Mouse (Mus musculus) neutrophil, adult 5-6 weeks (primary cell): ENCODE data around the gene Pip4k2c. TPM values are rescaled to one million over a fixed set of nuclear protein-coding genes. Genes with fewer than 3 reads are reported as not detected.

ENCODE experiments used
- ATAC-seq: fragments of 151-379, 151-347 bp; 2 replicates; pipeline ENCODE4 v1.8.0; 2017; ENCODE audit warnings: mild to moderate bottlenecking, moderate TSS enrichment; ENCODE audit not compliant: insufficient number of reproducible peaks, poor library complexity, low FRiP score, severe bottlenecking; ENCODE audit errors: extremely low read depth
- total RNA-seq: library from RNA; stranded (forward); fragments of 200-1000 nt; gene quantifications from 2 replicates; pipeline ENCODE4 v1.2.3, GENCODE M21; 2017

Gene Pip4k2c
- total RNA-seq, 1 experiment from 2014 or later = 36.5 TPM

DNA sequence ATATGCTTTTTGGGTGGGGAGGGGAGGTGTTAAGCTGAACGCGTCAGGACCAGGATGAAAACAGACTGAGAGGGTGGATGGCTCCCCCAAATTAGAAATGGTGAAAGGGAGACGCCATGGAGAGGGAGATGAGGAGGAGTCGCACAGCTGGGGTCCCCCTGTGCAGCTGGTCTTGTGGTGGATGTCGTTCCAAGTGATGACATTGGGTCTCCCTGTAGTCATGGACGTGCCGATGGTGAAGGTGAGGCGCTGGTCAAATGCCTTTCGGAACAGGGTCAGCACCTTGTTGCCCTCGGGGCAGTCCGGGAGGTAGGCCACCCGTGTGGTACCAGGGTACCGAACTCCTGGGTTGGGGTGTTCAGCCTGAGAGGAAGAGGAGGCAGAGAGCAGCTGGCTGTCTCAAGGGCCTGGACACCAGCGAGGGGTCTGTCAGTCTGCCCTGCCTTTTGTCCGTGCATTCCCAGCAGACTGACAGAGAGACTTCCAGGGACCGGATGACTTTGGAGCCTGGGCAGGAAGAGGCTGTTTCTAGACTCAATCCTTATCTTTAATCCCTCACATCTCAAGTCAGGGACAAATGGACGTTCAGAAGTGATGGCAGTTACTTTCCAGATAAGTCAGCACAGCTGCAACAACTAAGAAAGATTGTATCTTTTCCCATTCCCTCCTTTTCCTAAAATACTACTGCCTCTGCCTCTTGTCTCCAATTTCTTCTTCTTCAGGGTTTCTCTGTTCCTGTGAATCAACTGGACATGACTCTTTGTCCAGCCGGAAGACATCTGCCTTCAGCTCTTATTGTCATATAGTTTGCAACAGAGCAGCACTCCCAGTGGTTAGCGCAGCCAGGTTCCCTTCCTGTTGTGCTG, 20.0 kb downstream of the Pip4k2c start:
- ATAC-seq = no peak

DNA sequence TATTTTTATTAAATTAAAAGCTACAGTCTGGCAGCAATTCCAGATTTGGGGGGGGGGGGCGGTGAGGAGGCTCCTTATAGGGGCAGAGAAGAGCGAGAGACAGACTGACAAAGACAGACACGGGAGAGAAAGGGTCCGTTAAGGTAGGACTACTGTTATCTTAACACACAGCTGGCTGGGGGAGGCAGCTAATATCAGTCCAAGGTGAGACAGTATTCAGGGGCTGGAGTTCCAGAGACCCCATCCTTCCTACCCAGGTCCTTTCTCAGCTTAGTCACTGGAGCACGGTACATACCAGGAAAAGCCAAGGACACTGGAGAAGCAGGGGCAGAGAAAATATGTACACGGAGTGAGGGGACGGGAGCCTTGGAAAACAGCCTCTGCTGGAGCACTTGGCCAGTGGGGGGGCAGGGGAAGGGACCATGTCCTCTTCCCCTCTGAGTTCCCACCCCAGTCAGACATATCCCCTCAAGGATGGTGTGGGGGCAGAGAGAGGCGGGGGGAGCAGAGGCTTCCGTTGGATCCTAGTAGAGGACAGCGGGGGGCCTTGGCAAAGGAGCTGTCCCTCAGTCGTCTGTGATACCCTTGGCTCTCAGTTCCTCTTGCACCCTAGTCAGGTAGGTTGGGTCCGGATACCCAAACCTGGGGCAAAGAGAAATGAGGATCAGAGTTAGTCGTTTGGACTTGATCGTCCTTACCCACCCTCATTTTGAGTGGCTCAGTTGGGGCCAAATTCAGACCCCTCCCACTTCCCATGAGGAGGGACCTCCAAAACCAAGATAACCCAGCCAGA, 20.8 kb downstream of the Pip4k2c start:
- ATAC-seq = no peak

DNA sequence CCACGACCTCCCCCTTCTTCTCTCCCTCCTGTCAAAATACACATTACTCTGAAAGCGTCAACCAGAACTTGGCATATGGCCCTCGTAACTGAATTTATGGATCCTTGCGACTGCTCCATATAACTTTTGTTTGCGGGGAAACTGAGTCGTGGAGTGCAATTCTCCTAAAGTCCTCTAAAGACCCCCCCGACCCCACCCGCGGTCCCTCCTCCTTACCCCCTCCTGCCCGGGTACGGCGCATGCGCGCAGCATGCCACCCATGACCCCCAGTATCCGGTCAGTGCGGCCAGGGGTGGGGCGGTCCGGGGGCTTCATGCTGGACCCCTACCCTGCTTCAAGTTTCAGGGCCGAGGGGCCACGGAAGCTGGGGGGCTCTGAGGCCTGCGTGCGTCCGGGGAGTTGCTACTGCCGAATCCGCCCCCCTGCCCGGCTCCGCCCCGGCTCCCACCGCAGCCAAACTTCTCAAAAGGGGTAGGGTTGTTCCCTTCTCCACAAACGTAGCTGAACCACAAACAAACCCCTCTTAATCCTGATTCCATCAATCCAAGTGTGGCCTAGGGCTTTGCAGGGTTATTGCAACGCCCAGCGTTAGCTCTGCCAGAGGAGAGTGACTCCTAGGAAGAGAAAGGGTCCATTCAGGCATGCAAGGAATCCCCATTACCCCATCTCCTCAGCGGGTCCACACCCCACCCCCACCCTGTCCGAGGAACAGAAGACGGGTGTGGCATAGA, 21.6 kb downstream of the Pip4k2c start, which contains the start of gene Arhgef25:
Gene Arhgef25 (minus strand): TSS at position 433 of the 731 bp plus-strand sequence.
- ATAC-seq = no peak

DNA sequence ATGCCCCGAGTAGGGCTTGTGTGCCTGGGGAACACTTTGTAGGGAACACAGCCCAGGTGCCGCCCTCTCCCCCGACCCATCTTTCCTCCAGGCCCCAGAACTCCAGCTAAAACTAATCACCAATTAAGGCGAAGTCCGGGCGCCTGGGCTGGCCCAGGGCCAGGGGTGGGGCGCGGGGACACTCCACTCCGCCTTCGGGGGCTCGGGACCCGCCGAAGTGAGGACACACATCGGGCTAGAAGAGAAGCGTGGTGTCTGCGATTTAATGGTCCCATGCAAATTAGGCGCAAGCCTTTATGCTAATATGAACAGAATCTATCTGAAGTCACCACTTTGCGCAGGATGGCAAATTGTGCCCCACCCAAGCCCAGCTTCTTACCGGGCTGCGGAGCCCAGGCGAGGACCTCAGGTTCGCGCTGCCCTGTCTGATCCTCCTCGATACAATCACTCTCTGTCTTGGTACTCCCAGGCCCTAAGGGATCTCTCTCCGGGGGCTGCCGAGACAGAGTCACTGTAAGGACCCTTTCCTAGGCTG, 22.2 kb downstream of the Pip4k2c start:
- ATAC-seq = peak; percentile 47; the same call in 1 of the 2 replicates

DNA sequence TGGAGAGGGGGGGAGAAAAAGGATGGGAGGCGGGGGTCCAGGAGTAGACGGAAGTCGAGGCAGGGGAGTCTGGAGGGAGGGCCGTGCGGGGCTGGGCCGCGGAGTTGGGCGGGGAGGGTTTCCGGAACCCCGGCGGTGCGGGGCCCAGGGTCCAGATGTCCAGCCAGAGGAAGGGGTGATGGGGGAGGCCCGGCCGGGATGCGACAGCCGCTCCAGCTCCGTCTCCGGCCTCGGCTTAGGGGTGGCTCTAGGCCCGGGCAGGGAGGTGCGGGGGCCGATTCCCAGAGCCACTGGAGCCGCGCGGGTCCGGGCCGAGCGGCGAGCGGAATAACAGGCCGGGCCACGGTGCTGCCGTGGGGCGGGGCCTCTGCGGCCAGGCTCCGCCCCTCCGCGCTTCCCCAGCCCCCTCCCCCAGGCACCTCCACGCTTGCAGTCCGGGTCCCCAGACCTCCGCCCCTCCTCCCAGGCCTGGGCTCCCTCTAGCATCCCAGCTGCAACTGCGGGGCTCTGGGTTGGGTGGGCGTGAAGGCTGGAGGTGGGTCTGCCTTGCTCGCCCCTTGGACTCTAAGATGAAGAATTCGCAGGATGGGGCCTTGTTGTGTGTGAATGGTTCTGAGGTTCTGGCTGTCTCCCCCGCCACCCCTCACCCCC, 22.8 kb downstream of the Pip4k2c start:
- ATAC-seq = no peak

DNA sequence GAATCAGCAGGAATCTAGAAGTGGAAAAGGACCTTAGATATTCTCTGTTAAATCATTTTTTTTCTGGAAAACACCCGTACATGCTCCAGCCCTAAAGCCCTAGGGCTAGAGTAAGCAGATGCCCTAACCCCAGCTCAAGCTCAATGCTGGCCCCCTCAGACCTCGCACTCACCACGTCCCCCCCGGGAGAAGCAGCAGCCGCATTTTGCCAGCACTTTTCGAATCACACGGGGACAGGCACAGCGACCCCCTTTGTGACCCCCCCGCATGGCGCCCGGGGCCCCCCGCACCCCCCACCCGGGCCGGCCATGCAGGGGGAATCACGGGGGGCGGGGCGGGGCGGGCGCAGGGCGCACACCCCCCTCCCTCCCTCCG, 23.3 kb downstream of the Pip4k2c start:
- no peak for ATAC-seq

DNA sequence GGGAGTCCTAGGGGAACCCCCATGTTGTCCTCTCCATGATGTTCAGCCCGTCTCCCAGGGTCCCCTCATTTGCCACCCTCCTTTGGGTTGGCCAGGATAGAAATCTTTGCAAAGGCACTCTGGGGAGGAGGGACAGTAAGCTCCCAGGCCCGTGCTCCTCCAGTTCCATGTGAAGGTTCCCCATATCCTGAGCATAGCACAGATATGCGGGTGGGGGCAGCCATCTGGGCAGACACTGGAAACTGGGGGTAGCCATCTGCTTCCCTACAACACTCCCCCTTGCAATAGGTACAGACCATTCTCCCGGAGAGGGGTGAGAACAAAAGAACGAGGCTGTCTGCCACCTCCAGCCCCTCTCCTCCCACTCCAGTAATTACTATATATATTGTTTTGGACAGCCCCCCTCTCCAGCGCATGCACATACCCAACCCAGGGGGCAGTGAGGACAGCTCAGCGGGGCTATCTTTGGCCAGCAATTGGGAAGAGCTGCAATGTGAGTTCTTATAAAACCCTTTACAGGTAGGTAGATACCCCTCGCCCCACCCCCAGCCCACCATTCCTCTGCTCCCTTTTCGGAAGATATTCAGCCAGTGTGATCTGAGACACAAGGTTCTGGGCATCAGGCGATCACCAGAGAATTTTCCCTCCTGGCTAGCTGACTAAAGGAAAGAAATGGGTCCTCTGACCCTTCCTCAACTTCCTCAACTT, 23.9 kb downstream of the Pip4k2c start:
- no peak for ATAC-seq

DNA sequence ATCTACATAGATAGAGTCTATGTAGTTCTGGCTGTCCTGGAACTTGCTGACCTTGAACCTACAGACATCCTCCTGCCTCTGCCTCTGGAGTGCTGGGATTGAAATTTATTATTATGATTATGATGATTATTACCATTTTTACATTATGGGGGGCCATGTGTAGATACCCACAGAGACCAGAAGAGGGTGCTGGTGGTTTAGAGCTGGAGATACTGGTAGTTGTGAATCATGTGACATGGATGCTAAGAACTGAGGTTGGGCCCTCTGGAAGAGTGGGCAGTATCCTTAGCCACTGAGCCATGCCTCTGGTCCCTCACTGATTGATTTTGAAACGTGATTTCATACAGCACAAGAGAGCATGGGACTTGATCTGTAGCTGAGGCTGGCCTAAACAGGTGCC, 24.9 kb downstream of the Pip4k2c start:
- no peak for ATAC-seq

DNA sequence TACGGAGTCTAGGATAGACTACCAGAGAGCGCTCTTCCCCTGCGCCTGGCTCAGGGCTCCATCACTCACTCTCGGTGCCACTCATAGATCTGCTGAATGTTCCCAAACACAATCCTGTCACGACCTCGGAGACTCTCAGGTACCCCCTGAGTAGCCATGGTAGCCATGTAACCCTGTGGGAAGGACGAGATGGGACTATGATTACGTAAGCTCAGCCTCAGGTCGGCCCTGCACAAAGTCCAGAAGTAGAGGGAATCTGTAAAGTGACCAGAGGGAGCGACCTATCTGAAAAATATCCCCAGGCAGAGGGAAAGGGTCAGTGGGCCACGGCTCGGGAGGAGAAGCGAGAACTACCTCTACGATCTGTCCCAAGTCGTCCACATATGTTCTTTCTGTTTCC, 25.9 kb downstream of the Pip4k2c start:
- ATAC-seq = no peak

DNA sequence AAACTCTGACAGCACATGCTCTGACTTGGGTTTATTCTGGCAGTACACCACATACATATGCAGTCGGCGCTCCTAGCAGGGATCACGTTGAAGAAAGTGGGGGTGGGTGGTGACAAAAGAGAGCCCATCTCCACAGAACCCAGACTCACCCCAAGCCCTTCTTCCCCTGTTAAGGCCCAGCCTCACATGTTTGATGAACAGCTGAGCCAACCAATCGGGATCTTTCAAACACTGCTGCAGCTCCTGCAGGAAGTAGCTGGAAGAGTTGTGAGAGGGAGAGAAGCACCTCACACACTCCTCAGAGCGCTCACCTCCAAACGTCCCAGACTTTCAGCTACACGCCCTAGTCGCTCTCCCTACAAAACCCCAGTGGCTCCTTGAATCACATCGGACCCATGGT, 26.3 kb downstream of the Pip4k2c start:
- ATAC-seq = no peak

DNA sequence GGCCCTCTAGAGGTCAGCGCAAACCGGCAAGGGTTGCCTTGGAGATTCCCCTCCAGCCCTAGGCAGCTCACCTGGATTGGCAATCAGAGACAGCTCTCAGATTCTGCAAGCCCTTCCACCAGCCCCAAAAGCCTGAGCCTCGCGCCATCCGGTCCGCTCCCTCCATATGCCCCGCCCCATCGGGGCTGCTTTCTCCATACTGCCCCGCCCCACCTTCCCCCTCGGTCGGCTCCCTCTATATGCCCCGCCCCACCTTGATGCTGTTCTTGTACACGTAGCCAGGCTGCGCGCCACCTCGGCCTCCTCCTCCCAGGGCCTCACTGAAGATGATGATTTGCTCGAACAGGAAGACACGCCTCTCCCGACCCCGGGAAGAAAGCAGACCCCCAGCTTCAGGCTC, 27.6 kb downstream of the Pip4k2c start:
- no peak for ATAC-seq

DNA sequence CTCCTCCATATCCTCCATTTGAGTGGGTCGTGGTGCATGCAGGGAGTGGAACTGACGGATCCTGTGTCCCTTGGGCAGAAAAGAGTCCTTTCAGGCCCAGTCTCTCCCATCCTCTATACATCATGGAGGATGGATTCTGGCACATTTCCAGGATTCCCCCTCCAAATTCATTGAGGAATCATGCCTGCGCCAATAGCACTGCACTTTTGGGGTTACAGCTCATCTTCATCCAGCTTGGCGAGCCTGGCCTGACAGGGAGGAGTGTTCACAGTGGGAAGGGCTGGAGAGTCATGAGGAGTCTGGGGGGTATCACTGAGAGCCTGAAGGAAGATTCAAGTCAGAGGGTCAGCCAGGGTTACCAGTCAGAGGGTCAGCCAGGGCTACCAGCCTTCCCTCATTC, 28.8 kb downstream of the Pip4k2c start:
- no peak for ATAC-seq

DNA sequence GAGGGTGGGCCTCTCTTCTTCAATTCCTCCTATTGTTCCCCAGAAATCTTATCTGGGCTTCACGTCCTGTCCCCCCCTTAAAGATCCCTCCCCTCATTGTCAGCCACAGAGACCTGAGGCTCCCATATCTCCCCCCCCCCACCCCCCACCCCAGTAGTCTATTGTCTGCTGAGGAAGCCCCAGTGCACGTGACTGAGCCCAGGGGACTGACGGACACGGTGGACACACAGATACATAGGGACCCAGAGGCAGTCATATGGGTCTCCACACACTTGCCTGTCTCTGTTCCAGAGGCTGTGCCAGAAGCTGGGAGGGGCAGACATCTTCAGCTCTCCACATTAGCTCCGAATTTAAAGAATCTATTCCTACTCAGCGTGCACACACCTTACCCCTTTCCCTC, 29.8 kb downstream of the Pip4k2c start:
- ATAC-seq = no peak

DNA sequence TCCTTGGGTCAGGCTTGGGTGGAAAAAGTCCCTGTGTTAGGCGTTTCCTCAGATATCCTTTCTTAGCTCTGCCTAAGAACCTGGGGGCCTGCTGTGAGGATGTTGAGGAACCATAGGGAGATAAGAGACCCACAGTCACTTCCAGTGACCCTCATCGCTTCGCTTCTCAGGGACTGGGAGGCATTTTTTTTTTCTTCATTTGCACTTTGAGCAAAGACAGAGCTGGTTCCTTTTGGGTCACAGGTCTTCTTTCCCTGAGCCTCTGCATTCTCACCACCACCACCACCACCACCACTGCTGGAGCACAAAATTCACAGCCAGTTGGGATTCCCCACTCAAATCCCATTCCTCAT, 30.7 kb downstream of the Pip4k2c start:
- ATAC-seq = no peak

DNA sequence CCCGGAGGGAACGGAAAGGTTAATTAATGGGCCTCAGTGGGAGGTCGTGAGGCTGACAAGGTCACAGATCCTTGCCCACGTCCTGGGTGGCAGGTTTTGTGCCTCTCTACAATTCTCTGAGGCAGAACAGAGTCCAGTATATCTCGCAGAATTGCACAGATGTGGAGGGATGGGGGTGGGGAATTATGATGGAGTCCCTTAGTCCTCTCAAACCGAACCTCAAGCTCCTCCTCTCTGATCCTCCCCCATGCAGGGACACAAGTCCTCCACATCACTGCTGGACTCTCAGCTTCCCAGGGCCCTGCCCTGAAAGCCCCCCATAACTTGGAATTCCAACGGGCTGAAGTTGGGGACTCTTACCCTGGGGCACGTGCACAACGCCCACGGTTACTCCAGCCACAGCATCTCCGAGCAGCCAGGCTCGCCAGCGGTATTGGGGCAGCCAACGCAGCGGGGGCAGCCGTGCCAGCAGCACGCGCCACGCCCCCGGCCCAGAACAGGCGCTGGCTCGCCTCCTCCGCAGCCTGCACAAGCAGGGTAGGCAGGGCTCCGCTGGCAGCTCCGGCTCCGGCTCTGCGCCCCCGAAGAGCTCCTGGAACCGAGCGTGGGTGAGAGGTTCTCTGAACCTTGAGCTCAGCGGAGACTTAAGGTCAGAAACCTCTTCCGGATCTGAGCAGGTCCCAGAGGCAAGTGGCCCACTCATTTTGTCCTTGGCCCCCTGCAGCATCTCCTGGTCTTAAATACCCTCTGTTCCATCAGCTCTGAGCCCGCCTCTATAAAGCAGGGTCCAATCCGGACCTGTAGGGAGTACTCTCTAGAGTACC, 31.3 kb downstream of the Pip4k2c start, which contains the start of gene Slc26a10:
Gene Slc26a10 (minus strand): TSS at position 775 of the 824 bp plus-strand sequence.
- no peak for ATAC-seq

DNA sequence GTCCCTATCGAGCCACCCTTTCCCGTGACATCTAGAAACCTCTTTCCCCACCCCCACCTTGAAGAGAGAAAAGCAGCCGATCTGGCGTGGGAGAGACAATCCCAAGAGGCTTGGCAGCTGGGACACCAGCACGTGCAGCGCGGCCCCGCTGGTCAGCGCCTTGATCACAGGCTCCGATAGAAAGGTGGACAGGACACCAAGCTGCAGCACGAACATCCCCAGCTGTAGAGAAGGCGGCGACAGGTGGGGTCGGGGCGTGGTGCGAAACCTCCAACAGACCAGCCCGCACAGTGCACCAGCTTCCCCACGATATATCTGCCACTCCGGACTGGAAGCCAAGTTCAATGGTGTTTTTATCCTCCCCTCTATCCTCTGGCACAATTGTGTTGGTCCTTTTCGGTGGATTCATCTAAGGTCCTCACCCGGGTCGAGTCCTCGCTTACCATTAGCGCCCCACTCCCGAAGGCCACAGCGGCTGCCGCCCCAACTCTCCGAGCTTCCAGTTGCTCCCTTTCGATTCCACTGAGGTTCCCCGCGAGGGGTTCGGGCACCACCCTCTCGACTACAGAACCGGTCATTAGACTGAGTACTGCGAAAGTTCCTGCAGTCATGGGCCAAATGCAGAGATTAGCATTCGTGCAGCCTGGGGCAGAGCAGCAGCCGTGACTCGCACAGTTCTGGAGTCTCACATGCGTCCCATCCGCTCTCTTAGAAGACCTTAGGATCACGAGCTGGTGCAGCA, 32.9 kb downstream of the Pip4k2c start:
- no peak for ATAC-seq

DNA sequence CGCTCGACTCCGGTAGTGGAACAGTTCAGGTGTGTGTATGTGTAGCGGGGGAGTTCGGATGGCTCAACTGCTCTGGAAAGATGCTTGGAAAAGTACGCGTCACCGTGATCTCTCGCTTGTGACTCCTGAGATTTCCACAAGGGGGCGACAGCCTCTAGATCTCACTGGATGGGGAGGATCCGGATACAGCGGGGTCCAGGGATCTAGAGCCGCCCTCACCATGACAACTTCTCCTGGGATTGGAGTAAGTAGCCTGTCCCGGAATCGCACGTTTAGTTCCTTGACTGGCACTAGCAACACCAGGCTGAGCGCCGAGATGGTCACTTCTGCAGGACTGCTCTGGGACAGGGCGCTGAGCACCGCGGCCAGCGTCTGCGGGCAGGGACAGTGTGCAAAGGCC, 33.7 kb downstream of the Pip4k2c start:
- peak; percentile 63 for ATAC-seq
